Mouse (Mus musculus) kidney, postnatal 14 days (tissue): ENCODE results near the gene Dennd1a.
"Not testable (repeated sequence)": the region's sequence is repeated elsewhere in the genome, so short reads cannot be mapped to it uniquely, and the experiment has no call there.

Experiments
- DNase-seq: peaks from one replicate; pipeline ENCODE4 v3.0.0; 2022; ENCODE audit warnings: mixed read lengths

Dennd1a gene

GRCm38 (mm10) chr2:37945598-37946336 lies 341.4 kb downstream of the Dennd1a start:
- no peak for DNase-seq

- DNase-seq: no peak
These were observed 344.3 kb downstream of the Dennd1a start for GRCm38 (mm10) chr2:37942906-37943305.

- DNase-seq: peak; percentile 28
These were observed 345.4 kb downstream of the Dennd1a start for GRCm38 (mm10) chr2:37941741-37942140.

GRCm38 (mm10) chr2:37940845-37941361 lies 346.3 kb downstream of the Dennd1a start:
- DNase-seq: no peak

- no peak for DNase-seq
These were observed 347.2 kb downstream of the Dennd1a start for GRCm38 (mm10) chr2:37939997-37940396.

GRCm38 (mm10) chr2:37936922-37937321 lies 350.3 kb downstream of the Dennd1a start:
- not testable (repeated sequence) for DNase-seq

- DNase-seq: no peak
These were observed 354.9 kb downstream of the Dennd1a start for GRCm38 (mm10) chr2:37932240-37932639.

- DNase-seq: no peak
These were observed 355.9 kb downstream of the Dennd1a start for GRCm38 (mm10) chr2:37931018-37931930.

GRCm38 (mm10) chr2:37926133-37926503 lies 361.1 kb downstream of the Dennd1a start:
- DNase-seq: no peak

- DNase-seq: peak; percentile 60
These were observed 361.6 kb downstream of the Dennd1a start for GRCm38 (mm10) chr2:37925413-37926132.

GRCm38 (mm10) chr2:37908721-37909506 lies 378.3 kb downstream of the Dennd1a start:
- no peak for DNase-seq

- no peak for DNase-seq
These were observed 378.9 kb downstream of the Dennd1a start for GRCm38 (mm10) chr2:37908296-37908695.

GRCm38 (mm10) chr2:37906261-37906660 lies 380.9 kb downstream of the Dennd1a start:
- no peak for DNase-seq

- no peak for DNase-seq
These were observed 383.9 kb downstream of the Dennd1a start for GRCm38 (mm10) chr2:37903286-37903685.

- no peak for DNase-seq
These were observed 404.0 kb downstream of the Dennd1a start for GRCm38 (mm10) chr2:37883214-37883613.

GRCm38 (mm10) chr2:37881262-37881913 lies 405.8 kb downstream of the Dennd1a start:
- DNase-seq: peak; percentile 52

GRCm38 (mm10) chr2:37879697-37880096 lies 407.5 kb downstream of the Dennd1a start:
- no peak for DNase-seq

GRCm38 (mm10) chr2:37872791-37873190 lies 414.4 kb downstream of the Dennd1a start:
- DNase-seq: no peak

GRCm38 (mm10) chr2:37869628-37870027 lies 417.6 kb downstream of the Dennd1a start:
- DNase-seq: no peak

GRCm38 (mm10) chr2:37867387-37867786 lies 419.8 kb downstream of the Dennd1a start:
- no peak for DNase-seq

- DNase-seq: no peak
These were observed 429.7 kb downstream of the Dennd1a start for GRCm38 (mm10) chr2:37857472-37857871.

GRCm38 (mm10) chr2:37856955-37857354 lies 430.2 kb downstream of the Dennd1a start:
- DNase-seq: no peak
